Mouse (Mus musculus) central nervous system, embryonic 18 days (tissue): ENCODE measurements around the gene 4933411K16Rik. TPM values are rescaled to one million over a fixed set of nuclear protein-coding genes. Genes with fewer than 3 reads are reported as not detected.

ENCODE experiments used
- polyA plus RNA-seq: library from polyadenylated mRNA; depleted of rRNA; stranded (reverse); fragments of >200 nt; gene quantifications from 2 replicates; pipeline ENCODE4 v1.2.3, GENCODE M21; 2012; rRNA removed

4933411K16Rik gene
- 0.29 and 0.34 TPM in 2 replicates for polyA plus RNA-seq

GRCm38 (mm10) chr19:42051948-42052347 is at the start of gene 4933411K16Rik:
Gene 4933411K16Rik (plus strand): TSS chr19:42052248.

DNA sequence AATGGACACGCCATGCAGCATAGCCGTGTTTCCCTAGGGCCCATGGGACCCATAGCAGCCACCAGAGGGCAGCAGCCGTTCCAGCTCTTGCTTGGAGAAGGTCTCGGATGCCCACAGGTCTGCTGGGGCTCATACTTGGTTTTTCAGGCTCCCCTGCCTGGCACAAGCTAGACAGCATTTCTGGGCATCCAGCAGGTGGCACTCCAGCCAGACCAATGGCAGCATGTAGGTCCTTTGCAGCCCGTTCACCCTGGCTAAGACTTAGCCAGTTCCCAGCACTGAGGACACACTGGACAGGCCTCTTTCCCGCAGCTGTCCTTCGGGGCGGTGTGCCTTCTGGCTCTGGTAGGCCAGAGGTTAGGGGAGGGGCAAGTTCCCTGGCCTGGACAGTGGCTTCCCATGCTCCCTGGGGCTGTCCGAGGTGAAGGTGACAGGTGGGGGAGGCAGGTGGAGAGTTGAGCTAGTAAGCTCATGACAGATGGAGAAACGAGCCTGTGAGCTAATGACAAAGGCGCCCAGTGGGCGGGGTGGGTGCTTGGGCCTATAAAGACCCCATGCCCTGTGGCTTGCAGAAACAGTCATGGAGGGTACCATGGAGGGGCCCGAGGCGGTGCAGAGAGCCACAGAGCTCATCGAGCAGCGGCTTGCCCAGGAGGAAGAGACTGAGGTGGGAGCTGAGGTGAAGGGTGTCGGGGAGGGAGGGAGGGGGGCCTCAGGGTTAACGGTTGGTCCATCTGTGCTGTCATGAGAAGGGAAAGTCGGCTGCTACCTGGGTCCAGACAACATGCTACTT is 16.4 kb upstream of the 4933411K16Rik start, which contains the start of gene Ankrd2:
TSS of gene Ankrd2 (plus strand) at position 545 of the 793 bp plus-strand sequence.

DNA sequence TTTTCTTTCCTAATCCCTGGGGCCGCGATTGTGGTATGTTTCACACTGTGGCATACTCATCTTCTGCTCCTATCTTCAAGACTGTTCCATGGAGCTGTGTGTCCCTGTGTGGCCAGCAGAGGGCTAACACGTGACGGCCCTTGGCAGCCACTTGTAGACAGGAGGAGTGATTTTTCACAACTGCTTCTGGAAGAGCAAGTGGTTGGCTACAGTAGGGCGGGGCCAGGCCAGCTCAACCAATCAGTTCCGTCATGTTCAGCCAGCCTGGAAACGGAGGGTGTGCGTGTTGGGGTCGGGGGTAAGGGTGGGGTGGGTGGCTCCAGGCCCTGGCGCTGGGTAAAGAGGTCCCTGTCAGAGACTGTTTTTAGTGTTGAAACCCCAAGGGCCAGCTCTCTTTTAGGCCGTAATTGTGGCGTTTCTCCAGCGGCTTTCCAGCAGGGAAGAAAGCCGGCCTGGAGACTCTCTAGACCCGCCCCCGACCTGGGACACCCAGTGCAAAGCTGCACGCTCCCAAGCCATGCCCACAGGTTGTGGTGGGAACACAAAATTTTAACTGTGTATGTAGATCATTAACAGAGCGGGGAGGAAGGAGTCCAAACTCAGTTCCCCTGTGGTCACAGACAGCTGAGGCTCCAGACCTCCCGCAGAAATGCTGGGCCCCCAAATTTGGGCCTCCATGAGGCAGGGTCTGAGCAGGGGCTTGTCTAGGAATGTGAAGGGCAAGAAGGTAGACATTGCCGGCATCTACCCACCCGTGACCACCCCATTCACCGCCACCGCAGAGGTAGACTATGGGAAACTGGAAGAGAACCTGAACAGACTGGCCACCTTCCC is 6.6 kb upstream of the 4933411K16Rik start, which contains the start of gene Hoga1:
TSS of gene Hoga1 (plus strand) at position 342 of the 834 bp plus-strand sequence.

DNA sequence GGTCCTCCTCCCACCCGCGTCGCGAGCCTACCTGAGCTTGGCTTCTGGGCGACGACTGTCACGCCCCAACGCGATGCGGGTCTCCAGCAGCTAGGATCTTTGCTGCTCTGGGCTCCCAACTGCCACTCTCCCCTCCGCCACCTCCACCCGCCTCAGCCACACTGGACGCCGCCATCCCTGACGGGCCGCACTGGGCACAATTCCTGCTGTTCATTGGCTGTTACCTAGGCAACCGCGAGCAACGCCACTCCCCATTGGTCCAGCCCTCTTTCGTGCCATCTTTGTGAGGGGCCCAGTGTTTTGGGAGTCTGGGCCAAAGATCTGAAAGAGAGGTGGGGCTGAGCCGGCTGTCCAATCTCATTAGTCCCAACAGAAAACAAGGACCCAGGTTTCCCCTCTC is 34.1 kb downstream of the 4933411K16Rik start, which contains the start of gene Morn4:
TSS of gene Morn4 (minus strand) at position 192 of the 400 bp plus-strand sequence.

DNA sequence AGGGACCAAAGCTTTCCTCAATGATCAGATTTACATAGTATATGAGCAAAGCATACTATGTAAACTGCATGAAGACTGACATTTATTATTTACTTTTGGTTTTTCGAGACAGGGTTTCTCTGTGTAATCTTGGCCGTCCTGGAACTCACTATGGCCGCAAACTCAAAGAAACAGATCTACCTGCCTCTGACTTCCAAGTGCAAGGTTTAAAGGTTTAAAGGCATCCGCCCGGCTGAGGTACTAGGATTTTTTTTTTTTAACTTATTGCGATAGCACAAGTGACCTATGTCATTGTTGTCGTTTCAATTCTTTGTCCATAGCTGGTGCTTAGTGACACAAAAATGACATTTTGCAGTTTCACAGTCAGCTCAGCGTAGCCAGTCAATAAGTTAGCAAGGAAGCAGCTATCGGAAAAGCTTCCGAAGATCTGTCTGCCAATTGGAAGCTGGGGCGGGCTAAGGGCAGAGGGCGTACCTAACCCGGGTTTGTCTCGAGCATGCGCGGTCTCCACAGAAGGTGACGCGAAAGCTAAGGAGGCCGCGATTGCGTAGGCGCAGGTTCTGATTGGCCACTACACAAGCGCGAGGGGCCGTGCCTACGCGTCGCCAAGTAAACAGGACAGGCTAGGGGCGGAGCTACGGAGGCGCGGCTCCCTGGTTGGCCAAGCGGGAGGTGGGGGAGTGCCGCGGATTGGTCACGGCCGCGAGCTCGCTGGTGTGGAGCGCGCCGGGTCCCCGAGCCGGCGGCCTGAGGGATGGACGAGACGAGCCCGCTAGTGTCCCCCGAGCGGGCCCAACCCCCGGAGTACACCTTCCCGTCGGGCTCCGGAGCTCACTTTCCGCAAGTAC is 37.9 kb downstream of the 4933411K16Rik start, which contains the start of gene Pi4k2a:
TSS of gene Pi4k2a (plus strand) at position 723 of the 848 bp plus-strand sequence.

Other genes with a start within 250 kb of the 4933411K16Rik start
- gene Frat1, start 222.3 kb upstream of the 4933411K16Rik start, polyA plus RNA-seq: 11.0 and 12.4 TPM in 2 replicates
- gene Frat2, start 204.1 kb upstream of the 4933411K16Rik start, polyA plus RNA-seq: 12.0 and 13.9 TPM in 2 replicates
- gene Rrp12, start 156.1 kb upstream of the 4933411K16Rik start, polyA plus RNA-seq: 16.9 and 17.0 TPM in 2 replicates
- gene Pgam1, start 140.3 kb upstream of the 4933411K16Rik start, polyA plus RNA-seq: 459 and 467 TPM in 2 replicates
- 30.5 and 31.7 TPM in 2 replicates for gene Exosc1, start 118.8 kb upstream of the 4933411K16Rik start, polyA plus RNA-seq
- gene Zdhhc16, start 118.8 kb upstream of the 4933411K16Rik start, polyA plus RNA-seq: 93.7 and 94.8 TPM in 2 replicates
- gene Mms19, start 71.1 kb upstream of the 4933411K16Rik start, polyA plus RNA-seq: 65.4 and 70.2 TPM in 2 replicates
- gene Ubtd1, start 70.5 kb upstream of the 4933411K16Rik start, polyA plus RNA-seq: 16.5 and 16.8 TPM in 2 replicates
- 0.93 and 1.1 TPM in 2 replicates for gene Ankrd2, start 16.2 kb upstream of the 4933411K16Rik start, polyA plus RNA-seq
- 2.1 TPM in 2 replicates for gene Hoga1, start 6.6 kb upstream of the 4933411K16Rik start, polyA plus RNA-seq
- gene Morn4, start 34.1 kb downstream of the 4933411K16Rik start, polyA plus RNA-seq: 161 and 175 TPM in 2 replicates
- gene Pi4k2a, start 38.2 kb downstream of the 4933411K16Rik start, polyA plus RNA-seq: 40.2 and 41.2 TPM in 2 replicates
- gene Avpi1, start 76.8 kb downstream of the 4933411K16Rik start, polyA plus RNA-seq: 5.2 and 6.2 TPM in 2 replicates
- gene Marveld1, start 95.2 kb downstream of the 4933411K16Rik start, polyA plus RNA-seq: 13.5 and 15.1 TPM in 2 replicates
- gene Zfyve27, start 111.7 kb downstream of the 4933411K16Rik start, polyA plus RNA-seq: 135 and 139 TPM in 2 replicates
- gene Sfrp5, start 150.0 kb downstream of the 4933411K16Rik start, polyA plus RNA-seq: 3.9 and 5.2 TPM in 2 replicates
- 41.9 and 46.1 TPM in 2 replicates for gene Golga7b, start 195.3 kb downstream of the 4933411K16Rik start, polyA plus RNA-seq